Mouse (Mus musculus) hindbrain, embryonic 15.5 days (tissue): ENCODE results near the gene Kdr. TPM values are rescaled to one million over a fixed set of nuclear protein-coding genes. Genes with fewer than 3 reads are reported as not detected.

ENCODE experiments used
- ATAC-seq: fragments of 200-750 bp; cut with Nextera tagmentation; 2 replicates; pipeline ENCODE4 v1.8.0; 2017; ENCODE audit warnings: low read depth, moderate number of reproducible peaks, moderate TSS enrichment; ENCODE audit not compliant: low FRiP score
- H3K27ac ChIP-seq: fragments of 300-500 bp; sonication (generic); replicated peaks from 2 replicates; pipeline ENCODE4 v1.5.1; 2015; ENCODE audit warnings: mild to moderate bottlenecking, inconsistent platforms
- H3K27me3 ChIP-seq: fragments of 300-500 bp; sonication (generic); 2 replicates; pipeline ENCODE4 v1.6.1; 2015; ENCODE audit warnings: control low read depth, inconsistent platforms
- H3K36me3 ChIP-seq: fragments of 300-500 bp; sonication (generic); 2 replicates; pipeline ENCODE4 v1.6.1; 2015; ENCODE audit warnings: control low read depth, inconsistent platforms
- H3K4me1 ChIP-seq: fragments of 300-500 bp; sonication (generic); replicated peaks from 2 replicates; pipeline ENCODE4 v1.6.1; 2015; ENCODE audit warnings: control low read depth, inconsistent platforms
- H3K4me2 ChIP-seq: fragments of 300-500 bp; sonication (generic); 2 replicates; pipeline ENCODE4 v1.6.1; 2015; ENCODE audit warnings: moderate library complexity, mild to moderate bottlenecking, inconsistent platforms
- H3K4me3 ChIP-seq: fragments of 300-500 bp; sonication (generic); 2 replicates; pipeline ENCODE4 v1.5.1; 2015; ENCODE audit warnings: mild to moderate bottlenecking, inconsistent platforms
- H3K9ac ChIP-seq: fragments of 300-500 bp; sonication (generic); 2 replicates; pipeline ENCODE4 v1.6.1; 2015; ENCODE audit warnings: inconsistent platforms
- H3K9me3 ChIP-seq: fragments of 300-500 bp; sonication (generic); 2 replicates; pipeline ENCODE4 v1.6.1; 2016; ENCODE audit warnings: control low read depth, inconsistent platforms
- WGBS: fragments of 180-500 bp; shearing (Covaris S2); methylation state at CpG from one replicate; pipeline ENCODE4 v1.1.7; 2015; 5-methylcytosine and 5-hydroxymethylcytosine counted together
- polyA plus RNA-seq: library from polyadenylated mRNA; unstranded; fragments of >200 nt; fragmentation: Nextera tagmentation; extraction: Ambion mirVana; gene quantifications from 2 replicates; pipeline ENCODE4 v1.2.1, GENCODE M21; 2015

The Kdr gene
- polyA plus RNA-seq, 1 experiment from 2014 or later, result 24.4 TPM

GRCm38 (mm10) chr5:75980521-75981311, 2.5 kb upstream of the Kdr start:
- Histone ChIP-seq H3K9ac (no peak overlapping the region), H3K36me3 (no peaks in the 10 kb centered on the region), H3K4me3 (no peak overlapping the region), H3K4me2 (no peak overlapping the region), H3K27me3 (peaks cover 36% of the 10 kb centered on the region), H3K4me1 (peaks cover 21% of the 10 kb centered on the region), H3K27ac (no peak overlapping the region), H3K9me3 (no peaks in the 10 kb centered on the region)
- no peak for ATAC-seq
- 71% methylated on average over 23 of the region's 23 CpGs for WGBS

GRCm38 (mm10) chr5:75979108-75979507, 850 bp upstream of the Kdr start:
- no peak for ATAC-seq
- Histone ChIP-seq H3K9ac (peak overlapping the region; percentile 2; the same call in 1 of the 2 replicates), H3K27me3 (peaks cover 36% of the 10 kb centered on the region), H3K27ac (peak overlapping the region; percentile 6; the same call in 1 of the 2 replicates), H3K4me2 (peak overlapping the region; percentile 99), H3K4me1 (peaks cover 21% of the 10 kb centered on the region), H3K9me3 (no peaks in the 10 kb centered on the region), H3K4me3 (peak overlapping the region; percentile 58), H3K36me3 (no peaks in the 10 kb centered on the region)
- WGBS, result 6% methylated on average over 8 of the region's 8 CpGs

- peak overlapping the region; percentile 46 for H3K9ac ChIP-seq
- peaks cover 21% of the 10 kb centered on the region for H3K4me1 ChIP-seq
- peak; percentile 84 for ATAC-seq
- peak overlapping the region; percentile 35 for H3K27ac ChIP-seq
- H3K36me3 ChIP-seq, result no peaks in the 10 kb centered on the region
- H3K9me3 ChIP-seq, result no peaks in the 10 kb centered on the region
- peak overlapping the region; percentile 99 for H3K4me2 ChIP-seq
- WGBS, result 2% methylated on average over 53 of the region's 54 CpGs
- H3K4me3 ChIP-seq, result peak overlapping the region; percentile 58
- peaks cover 36% of the 10 kb centered on the region for H3K27me3 ChIP-seq
These were observed 551 bp downstream of the Kdr start for GRCm38 (mm10) chr5:75977441-75978373.

GRCm38 (mm10) chr5:75976696-75977095, 1.6 kb downstream of the Kdr start:
- H3K27ac ChIP-seq, result no peak overlapping the region

GRCm38 (mm10) chr5:75975398-75975797, 2.9 kb downstream of the Kdr start:
- H3K4me2 ChIP-seq, result no peak overlapping the region
- H3K36me3 ChIP-seq, result no peaks in the 10 kb centered on the region
- peaks cover 21% of the 10 kb centered on the region for H3K4me1 ChIP-seq
- no peak overlapping the region; the same call in 1 of the 2 replicates for H3K4me3 ChIP-seq
- H3K9ac ChIP-seq, result no peak overlapping the region
- peaks cover 29% of the 10 kb centered on the region for H3K27me3 ChIP-seq
- ATAC-seq, result no peak
- no peak overlapping the region for H3K27ac ChIP-seq
- 46% methylated on average over 5 of the region's 5 CpGs for WGBS
- H3K9me3 ChIP-seq, result no peaks in the 10 kb centered on the region

More at GRCm38 (mm10) chr5:75976696-75977095, 1.6 kb downstream of the Kdr start:
- no peak for ATAC-seq
- H3K4me3 ChIP-seq, result peak overlapping the region; percentile 19
- H3K9me3 ChIP-seq, result no peaks in the 10 kb centered on the region
- H3K9ac ChIP-seq, result no peak overlapping the region
- peak overlapping the region; percentile 99 for H3K4me2 ChIP-seq
- peaks cover 36% of the 10 kb centered on the region for H3K27me3 ChIP-seq
- no peaks in the 10 kb centered on the region for H3K36me3 ChIP-seq
- WGBS, result 53% methylated on average over 9 of the region's 9 CpGs
- peaks cover 21% of the 10 kb centered on the region for H3K4me1 ChIP-seq

- H3K9ac ChIP-seq, result no peak overlapping the region
- no peak overlapping the region for H3K27ac ChIP-seq
- H3K4me3 ChIP-seq, result no peak overlapping the region
- peaks cover 24% of the 10 kb centered on the region for H3K27me3 ChIP-seq
- 29% methylated on average over 7 of the region's 7 CpGs for WGBS
- no peaks in the 10 kb centered on the region for H3K36me3 ChIP-seq
- ATAC-seq, result no peak
- H3K4me2 ChIP-seq, result no peak overlapping the region; the same call in 1 of the 2 replicates
- H3K4me1 ChIP-seq, result peaks cover 21% of the 10 kb centered on the region
- H3K9me3 ChIP-seq, result no peaks in the 10 kb centered on the region
These were observed 3.6 kb downstream of the Kdr start for GRCm38 (mm10) chr5:75974543-75975130.

GRCm38 (mm10) chr5:75969887-75970286, 8.4 kb downstream of the Kdr start:
- H3K36me3 ChIP-seq, result no peaks in the 10 kb centered on the region
- no peak overlapping the region for H3K27ac ChIP-seq
- ATAC-seq, result no peak
- 37% methylated on average over 3 of the region's 3 CpGs for WGBS
- no peaks in the 10 kb centered on the region for H3K9me3 ChIP-seq
- no peak overlapping the region for H3K9ac ChIP-seq
- H3K27me3 ChIP-seq, result no peaks in the 10 kb centered on the region
- no peak overlapping the region for H3K4me3 ChIP-seq
- H3K4me2 ChIP-seq, result no peak overlapping the region
- no peaks in the 10 kb centered on the region for H3K4me1 ChIP-seq

- 78% methylated on average over 12 of the region's 12 CpGs for WGBS
- Histone ChIP-seq H3K36me3 (no peaks in the 10 kb centered on the region), H3K27me3 (no peaks in the 10 kb centered on the region), H3K4me2 (no peak overlapping the region), H3K9ac (no peak overlapping the region), H3K9me3 (no peaks in the 10 kb centered on the region), H3K27ac (no peak overlapping the region), H3K4me1 (no peaks in the 10 kb centered on the region), H3K4me3 (no peak overlapping the region)
- no peak for ATAC-seq
These were observed 15.7 kb downstream of the Kdr start for GRCm38 (mm10) chr5:75962558-75962957.

- WGBS, result 90% methylated on average over 19 of the region's 19 CpGs
- H3K27ac ChIP-seq, result no peak overlapping the region
- H3K9me3 ChIP-seq, result no peaks in the 10 kb centered on the region
- no peak overlapping the region for H3K4me3 ChIP-seq
- H3K9ac ChIP-seq, result no peak overlapping the region
- H3K27me3 ChIP-seq, result no peaks in the 10 kb centered on the region
- no peak overlapping the region for H3K4me2 ChIP-seq
- no peaks in the 10 kb centered on the region for H3K36me3 ChIP-seq
- H3K4me1 ChIP-seq, result no peaks in the 10 kb centered on the region
- ATAC-seq, result no peak
These were observed 16.4 kb downstream of the Kdr start for GRCm38 (mm10) chr5:75961741-75962469.

- Histone ChIP-seq H3K4me3 (no peak overlapping the region), H3K9ac (no peak overlapping the region), H3K4me1 (no peaks in the 10 kb centered on the region), H3K27ac (no peak overlapping the region), H3K36me3 (no peaks in the 10 kb centered on the region), H3K4me2 (no peak overlapping the region), H3K27me3 (no peaks in the 10 kb centered on the region), H3K9me3 (no peaks in the 10 kb centered on the region)
- no peak for ATAC-seq
- WGBS, result 77% methylated on average over 3 of the region's 3 CpGs
These were observed 18.4 kb downstream of the Kdr start for GRCm38 (mm10) chr5:75959809-75960208.

GRCm38 (mm10) chr5:75956526-75956925, 21.7 kb downstream of the Kdr start:
- 79% methylated on average over 3 of the region's 3 CpGs for WGBS
- ATAC-seq, result no peak

More at GRCm38 (mm10) chr5:75956526-75956925, 21.7 kb downstream of the Kdr start:
- no peak overlapping the region for H3K27ac ChIP-seq
- H3K36me3 ChIP-seq, result no peaks in the 10 kb centered on the region
- H3K9me3 ChIP-seq, result no peaks in the 10 kb centered on the region
- no peak overlapping the region for H3K4me3 ChIP-seq
- no peaks in the 10 kb centered on the region for H3K27me3 ChIP-seq
- no peak overlapping the region for H3K4me2 ChIP-seq
- H3K9ac ChIP-seq, result no peak overlapping the region
- no peaks in the 10 kb centered on the region for H3K4me1 ChIP-seq
